Mouse (Mus musculus) midbrain, postnatal 0 days (tissue): ENCODE results near the gene Hoxc12. TPM values are rescaled to one million over a fixed set of nuclear protein-coding genes. Genes with fewer than 3 reads are reported as not detected.

Experiments used
- ATAC-seq: fragments of 200-750 bp; cut with Nextera tagmentation; 2 replicates; pipeline ENCODE4 v1.8.0; 2017; ENCODE audit warnings: moderate number of reproducible peaks, mild to moderate bottlenecking, moderate TSS enrichment, moderate library complexity; ENCODE audit not compliant: low FRiP score
- DNase-seq: peaks from one replicate; pipeline ENCODE4 v3.0.0-alpha.2; 2015; ENCODE audit warnings: low spot score
- H3K27ac ChIP-seq: fragments of 300-500 bp; sonication (generic); 2 replicates; pipeline ENCODE4 v1.5.1; 2014; ENCODE audit warnings: low read depth, mild to moderate bottlenecking, low read length, mixed read lengths
- H3K27me3 ChIP-seq: fragments of 300-500 bp; sonication (generic); 2 replicates; pipeline ENCODE4 v1.6.1; 2014; ENCODE audit warnings: low read length, control low read depth, mixed read lengths; ENCODE audit not compliant: insufficient read depth
- H3K36me3 ChIP-seq: fragments of 300-500 bp; sonication (generic); 2 replicates; pipeline ENCODE4 v1.6.1; 2014; ENCODE audit warnings: low read length, control low read depth, mixed read lengths; ENCODE audit not compliant: insufficient read depth
- H3K4me1 ChIP-seq: fragments of 300-500 bp; sonication (generic); 2 replicates; pipeline ENCODE4 v1.6.1; 2014; ENCODE audit warnings: mild to moderate bottlenecking, control low read depth, antibody characterized with exemption, low read length, mixed read lengths; ENCODE audit not compliant: insufficient read depth
- H3K4me2 ChIP-seq: fragments of 300-500 bp; sonication (generic); 2 replicates; pipeline ENCODE4 v1.6.1; 2014; ENCODE audit warnings: low read depth, mild to moderate bottlenecking, low read length, mixed read lengths; ENCODE audit not compliant: poor library complexity, severe bottlenecking
- H3K4me3 ChIP-seq: fragments of 300-500 bp; sonication (generic); 2 replicates; pipeline ENCODE4 v1.5.1; 2014; ENCODE audit warnings: low read depth, mild to moderate bottlenecking, low read length, moderate library complexity
- H3K9ac ChIP-seq: fragments of 300-500 bp; sonication (generic); replicated peaks from 2 replicates; pipeline ENCODE4 v1.6.1; 2014; ENCODE audit warnings: mild to moderate bottlenecking, low read length, moderate library complexity, mixed read lengths; ENCODE audit not compliant: poor library complexity, severe bottlenecking
- H3K9me3 ChIP-seq: fragments of 300-500 bp; sonication (generic); 2 replicates; pipeline ENCODE4 v1.6.1; 2016; ENCODE audit warnings: low read length, control low read depth
- CTCF ChIP-seq: IDR thresholded peaks from 2 replicates; pipeline ENCODE4 v1.5.1; 2016; ENCODE audit warnings: antibody characterized with exemption, mild to moderate bottlenecking
- WGBS: fragments of 180-500 bp; shearing (Covaris S2); extraction: QIAGEN DNeasy Blood & Tissue Kit; methylation state at CpG from one replicate; pipeline ENCODE4 v1.1.7; 2014; 5-methylcytosine and 5-hydroxymethylcytosine counted together
- polyA plus RNA-seq: library from polyadenylated mRNA; unstranded; fragments of >200 nt; fragmentation: Nextera tagmentation; extraction: Ambion mirVana; gene quantifications from 2 replicates; pipeline ENCODE4 v1.2.1, GENCODE M21; 2015
- total RNA-seq: library from RNA; depleted of rRNA; stranded (reverse); fragments of >200 nt; gene quantifications from 2 replicates; pipeline ENCODE4 v1.2.3, GENCODE M21; 2014

The Hoxc12 gene
- total and polyA plus RNA-seq, 2 experiments from 2014 or later = not detected

GRCm38 (mm10) chr15:102953561-102953960, 17.0 kb downstream of the Hoxc12 start:
- Histone ChIP-seq H3K27me3 (peaks cover 91% of the 10 kb centered on the region), H3K4me1 (no peaks in the 10 kb centered on the region), H3K9me3 (no peaks in the 10 kb centered on the region), H3K4me3 (no peak overlapping the region), H3K36me3 (no peaks in the 10 kb centered on the region), H3K4me2 (no peak overlapping the region), H3K27ac (no peak overlapping the region), H3K9ac (no peak overlapping the region)
- no peak for TF ChIP-seq CTCF
- WGBS = 8% methylated on average over 6 of the region's 6 CpGs
- DNase-seq (no peak), ATAC-seq (no peak)

DNA sequence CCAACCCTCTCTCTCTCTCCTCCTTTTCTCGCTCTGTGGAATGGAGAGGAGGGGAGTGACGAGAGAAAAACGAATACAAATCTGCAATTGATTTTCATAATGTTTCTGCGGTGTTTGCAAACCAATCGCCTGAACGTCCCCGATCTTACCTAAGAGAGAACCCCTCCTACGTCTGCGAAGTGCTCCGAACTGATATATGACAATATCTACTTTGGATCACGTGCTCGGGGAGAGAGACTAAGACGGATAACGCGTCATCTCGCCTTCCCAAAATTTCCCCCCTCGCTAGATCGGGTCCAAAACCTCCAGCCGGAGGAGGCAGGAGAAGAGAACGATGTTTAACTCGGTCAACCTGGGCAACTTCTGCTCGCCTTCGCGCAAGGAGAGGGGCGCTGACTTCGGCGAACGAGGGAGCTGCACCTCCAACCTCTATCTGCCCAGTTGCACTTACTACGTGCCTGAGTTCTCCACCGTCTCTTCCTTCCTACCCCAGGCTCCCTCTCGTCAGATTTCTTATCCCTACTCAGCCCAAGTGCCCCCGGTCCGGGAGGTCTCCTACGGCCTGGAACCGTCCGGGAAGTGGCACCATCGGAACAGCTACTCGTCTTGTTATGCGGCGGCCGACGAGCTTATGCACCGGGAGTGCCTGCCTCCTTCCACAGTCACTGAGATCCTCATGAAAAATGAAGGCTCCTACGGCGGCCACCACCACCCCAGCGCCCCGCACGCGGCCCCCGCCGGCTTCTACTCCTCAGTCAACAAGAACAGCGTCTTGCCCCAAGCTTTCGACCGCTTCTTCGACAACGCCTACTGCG, 17.8 kb downstream of the Hoxc12 start, which contains the start of gene Hoxc11:
Gene Hoxc11 (plus strand): TSS at position 236 of the 815 bp plus-strand sequence.
- Histone ChIP-seq H3K9me3 (no peaks in the 10 kb centered on the region), H3K36me3 (no peaks in the 10 kb centered on the region), H3K27ac (no peak within 1 kb of the TSS), H3K27me3 (peaks cover 89% of the 10 kb centered on the region), H3K4me2 (no peak within 1 kb of the TSS), H3K9ac (no peak within 1 kb of the TSS), H3K4me1 (no peaks in the 10 kb centered on the region), H3K4me3 (no peak within 1 kb of the TSS)
- DNase-seq (no peak), ATAC-seq (no peak)
- WGBS = 1% methylated on average over 56 of the region's 57 CpGs
- TF ChIP-seq CTCF = no peak

GRCm38 (mm10) chr15:102955007-102955382, 18.4 kb downstream of the Hoxc12 start:
- H3K9me3 ChIP-seq = no peaks in the 10 kb centered on the region
- WGBS = 0% methylated on average over 26 of the region's 28 CpGs
- no peak overlapping the region for H3K9ac ChIP-seq
- ATAC-seq (no peak), DNase-seq (no peak)
- H3K4me3 ChIP-seq = no peak overlapping the region
- peaks cover 92% of the 10 kb centered on the region for H3K27me3 ChIP-seq
- H3K27ac ChIP-seq = no peak overlapping the region
- no peaks in the 10 kb centered on the region for H3K36me3 ChIP-seq
- no peak for TF ChIP-seq CTCF
- no peak overlapping the region for H3K4me2 ChIP-seq
- H3K4me1 ChIP-seq = no peaks in the 10 kb centered on the region

DNA sequence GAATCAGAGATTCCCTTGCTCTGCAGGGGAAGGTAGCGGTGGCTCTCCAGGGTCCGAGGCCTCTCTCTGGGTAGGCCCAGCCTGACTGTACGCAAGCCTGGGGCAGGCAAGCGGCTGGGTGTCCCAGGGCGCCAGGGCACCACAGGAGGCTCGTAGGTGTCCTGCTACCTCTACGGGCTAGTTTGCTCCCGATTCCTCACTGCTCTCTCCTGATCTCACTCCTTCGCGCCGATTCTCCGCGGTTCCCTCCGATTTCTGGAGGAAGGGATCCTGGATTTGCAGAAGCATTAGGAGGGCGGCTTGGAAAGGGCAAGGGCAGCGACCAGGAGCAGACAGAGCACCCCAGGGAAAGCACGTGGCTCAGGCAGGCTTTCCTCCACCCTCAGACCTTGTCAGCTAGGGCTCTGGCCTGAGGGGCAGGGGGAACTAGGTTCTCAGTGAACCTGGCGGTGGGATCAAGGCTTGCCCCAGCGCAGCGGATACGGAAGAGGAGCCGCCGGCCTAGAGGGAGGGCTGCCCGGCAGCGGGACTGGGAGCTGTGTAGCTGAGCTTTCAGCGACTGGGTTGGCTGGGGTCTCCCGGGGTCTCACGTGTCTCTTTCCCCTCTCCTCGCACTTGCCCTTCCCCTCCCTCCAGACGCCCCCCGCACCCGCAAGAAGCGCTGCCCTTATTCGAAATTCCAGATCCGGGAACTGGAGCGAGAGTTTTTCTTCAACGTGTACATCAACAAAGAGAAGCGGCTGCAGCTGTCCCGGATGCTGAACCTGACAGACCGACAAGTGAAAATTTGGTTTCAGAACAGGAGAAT, 19.5 kb downstream of the Hoxc12 start:
- WGBS = under 1% methylated on average over 39 of the region's 40 CpGs
- H3K27ac ChIP-seq = no peak overlapping the region
- no peak overlapping the region for H3K4me3 ChIP-seq
- ATAC-seq (no peak), DNase-seq (no peak)
- no peak overlapping the region for H3K4me2 ChIP-seq
- H3K27me3 ChIP-seq = peaks cover 93% of the 10 kb centered on the region
- no peaks in the 10 kb centered on the region for H3K4me1 ChIP-seq
- no peak for TF ChIP-seq CTCF
- no peak overlapping the region for H3K9ac ChIP-seq
- no peaks in the 10 kb centered on the region for H3K9me3 ChIP-seq
- H3K36me3 ChIP-seq = no peaks in the 10 kb centered on the region

DNA sequence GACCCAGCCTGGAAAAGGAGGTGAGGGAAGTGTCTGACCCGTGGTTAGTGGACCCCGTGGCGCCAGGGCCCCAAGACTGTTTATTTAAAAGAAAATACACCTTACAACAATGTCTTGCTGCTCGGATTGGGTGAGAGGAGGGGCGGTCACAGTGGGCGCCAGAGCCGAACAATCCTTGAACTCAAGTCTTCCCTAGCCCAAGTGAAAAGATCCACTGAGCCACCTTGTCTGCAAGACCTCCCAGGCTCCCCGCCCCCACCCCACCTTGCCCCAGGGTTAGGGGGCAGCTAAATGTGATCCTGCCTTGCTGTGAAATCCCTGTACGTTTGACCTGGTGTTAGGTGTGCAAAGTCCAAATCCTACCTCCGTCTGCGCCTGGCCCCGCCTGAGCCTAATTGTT, 20.3 kb downstream of the Hoxc12 start:
- no peak overlapping the region for H3K4me3 ChIP-seq
- H3K9me3 ChIP-seq = no peaks in the 10 kb centered on the region
- no peaks in the 10 kb centered on the region for H3K36me3 ChIP-seq
- no peak overlapping the region for H3K9ac ChIP-seq
- no peak overlapping the region for H3K27ac ChIP-seq
- H3K4me1 ChIP-seq = no peaks in the 10 kb centered on the region
- no peak for ATAC-seq
- no peak for DNase-seq
- no peak overlapping the region for H3K4me2 ChIP-seq
- no peak for TF ChIP-seq CTCF
- under 1% methylated on average over 12 of the region's 12 CpGs for whole genome bisulfite sequencing
- H3K27me3 ChIP-seq = peaks cover 92% of the 10 kb centered on the region
